Mouse (Mus musculus) WW6 (cell line): ENCODE measurements at regions not wholly inside any gene's neighbourhood (a gene's known extent, or its start where the extent isn't known, plus 50 kb on each side); places are given as distances from the start of the nearest gene placed in this dataset.

Experiments used
- DNase-seq: peaks from one replicate; pipeline ENCODE4 v3.0.0-alpha.2; 2013; ENCODE audit warnings: low read depth, low spot score

DNA sequence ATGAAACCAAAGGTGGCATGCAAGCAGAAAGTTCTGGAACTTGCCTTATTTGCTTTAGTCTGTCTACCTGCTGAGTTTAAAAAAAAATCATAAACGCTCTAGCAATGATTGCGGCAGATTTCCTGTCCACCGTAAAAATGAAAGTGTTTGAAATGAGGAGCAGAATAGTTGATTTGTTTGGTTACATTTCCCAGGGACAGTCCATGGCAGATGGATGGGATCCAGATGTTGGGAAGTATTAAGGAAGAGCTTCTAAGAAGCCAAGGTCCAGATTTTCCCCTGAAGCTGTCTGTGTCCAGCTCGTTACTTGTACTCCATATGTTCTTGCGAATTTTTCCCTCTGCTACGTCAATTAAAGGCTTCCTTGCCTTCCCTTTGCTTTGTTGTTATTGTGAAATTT is 534.2 kb downstream of the Slc4a3 start:
- DNase-seq, result no peak

DNA sequence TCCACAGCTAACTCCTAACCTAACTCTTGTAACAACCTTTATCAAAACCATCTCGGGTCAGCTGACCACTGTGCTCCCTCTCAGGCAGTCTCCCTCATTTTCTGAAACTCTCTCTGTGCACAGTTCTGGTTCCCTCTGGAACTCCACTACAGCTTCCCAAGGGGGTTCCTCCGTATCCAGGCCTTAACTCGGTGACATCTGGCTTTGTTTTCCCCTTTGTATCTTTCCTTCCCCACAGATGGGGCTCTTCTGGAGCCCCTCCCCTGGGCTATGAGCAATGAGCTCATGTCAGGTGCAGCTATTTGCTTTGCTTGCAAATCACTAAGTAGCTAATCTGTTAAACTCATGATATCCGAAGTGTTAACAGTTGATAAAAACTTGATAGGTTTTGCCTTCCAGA is 535.6 kb downstream of the Slc4a3 start:
- DNase-seq, result no peak

DNA sequence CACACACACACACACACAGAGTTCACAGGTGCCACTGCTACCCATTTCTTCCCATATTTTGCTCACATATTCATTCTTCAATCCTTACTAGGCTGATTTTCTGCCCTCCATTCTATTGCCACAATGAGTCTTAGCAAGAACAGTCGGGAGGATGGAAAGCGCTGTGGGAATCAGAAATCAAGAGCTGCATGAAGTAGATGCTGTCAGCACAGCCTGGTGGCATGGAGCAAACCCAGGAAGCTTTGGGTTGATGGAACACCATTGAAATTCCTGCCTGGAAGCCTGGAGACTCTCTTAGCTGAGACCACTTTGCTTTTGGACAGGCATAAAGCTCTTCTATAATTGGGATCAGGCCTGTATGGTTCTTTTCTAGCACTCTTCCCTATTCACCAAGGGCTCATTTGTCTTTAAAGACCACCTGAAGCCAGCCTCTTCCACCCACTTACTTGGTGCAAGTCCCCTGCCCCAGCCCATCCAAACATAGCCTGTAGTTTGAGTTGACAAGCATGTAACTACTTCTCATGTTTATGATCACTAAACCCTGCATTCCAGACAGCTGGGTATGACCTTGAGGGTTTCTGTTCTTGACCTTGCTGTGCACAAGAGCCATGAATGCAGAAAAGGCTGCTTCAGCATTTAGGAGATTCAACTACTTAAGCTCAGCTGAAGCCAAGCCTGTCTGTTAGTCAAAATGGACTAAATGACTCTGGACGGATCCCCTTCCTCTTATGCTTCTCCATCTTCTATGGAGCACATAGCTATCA is 537.4 kb downstream of the Slc4a3 start:
- no peak for DNase-seq

DNA sequence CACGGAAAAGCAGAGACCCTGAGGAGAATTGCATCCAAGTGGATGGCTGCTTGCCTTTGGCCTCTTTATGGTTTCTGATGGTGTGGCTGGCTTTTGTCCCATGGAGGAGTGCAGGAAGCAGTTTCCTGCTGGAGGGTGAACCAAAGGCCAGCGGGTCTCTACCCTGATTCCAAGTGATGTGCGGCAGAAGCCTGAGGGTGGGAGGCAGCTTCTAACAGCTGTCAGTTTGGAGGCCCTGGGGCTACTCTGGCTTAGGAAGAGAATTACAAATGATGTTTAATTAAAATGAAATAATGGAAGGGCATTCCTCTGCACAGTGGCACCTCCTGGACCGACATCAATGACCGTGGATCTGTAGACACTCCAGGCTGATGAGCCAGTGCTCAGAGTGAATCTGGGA is 545.0 kb downstream of the Slc4a3 start:
- no peak for DNase-seq

DNA sequence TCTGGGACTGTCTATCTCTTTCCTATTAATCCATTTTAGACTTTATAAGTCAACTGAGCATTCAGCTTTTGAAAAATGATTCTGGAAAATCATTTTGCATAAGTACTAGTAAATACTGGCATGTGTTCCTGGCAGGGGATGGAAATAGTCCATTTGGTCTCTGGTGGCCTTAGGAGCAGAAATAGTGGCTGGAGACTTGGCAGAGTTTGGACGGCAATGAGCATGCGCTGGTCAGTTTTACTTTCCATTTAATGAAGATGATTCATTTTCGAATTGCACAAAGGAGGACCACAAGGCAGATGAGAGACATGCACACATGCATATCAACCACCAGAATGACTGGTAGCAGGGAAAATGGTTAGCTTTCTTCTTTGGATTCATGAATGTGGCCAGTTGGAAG is 567.2 kb downstream of the Slc4a3 start:
- DNase-seq, result no peak

DNA sequence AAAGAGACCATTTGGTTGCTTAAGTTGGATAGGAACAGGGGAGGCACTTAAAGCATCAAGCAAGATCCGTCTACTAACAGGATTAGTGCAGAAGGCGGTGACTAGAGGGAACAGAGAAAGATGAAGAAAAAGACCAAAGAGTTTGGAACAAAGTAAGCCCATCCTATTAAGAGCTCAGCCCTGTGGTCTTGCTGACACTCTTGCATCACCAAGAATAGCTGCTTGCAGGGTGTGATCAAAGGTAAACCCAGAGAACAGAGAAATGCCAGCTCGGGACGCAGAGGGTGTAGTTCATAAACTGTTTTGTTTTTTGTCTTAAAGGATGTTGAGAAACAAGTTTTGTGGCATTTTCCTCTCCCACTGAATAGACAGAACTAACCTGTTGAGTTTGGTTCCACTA is 574.8 kb downstream of the Slc4a3 start:
- DNase-seq, result no peak

DNA sequence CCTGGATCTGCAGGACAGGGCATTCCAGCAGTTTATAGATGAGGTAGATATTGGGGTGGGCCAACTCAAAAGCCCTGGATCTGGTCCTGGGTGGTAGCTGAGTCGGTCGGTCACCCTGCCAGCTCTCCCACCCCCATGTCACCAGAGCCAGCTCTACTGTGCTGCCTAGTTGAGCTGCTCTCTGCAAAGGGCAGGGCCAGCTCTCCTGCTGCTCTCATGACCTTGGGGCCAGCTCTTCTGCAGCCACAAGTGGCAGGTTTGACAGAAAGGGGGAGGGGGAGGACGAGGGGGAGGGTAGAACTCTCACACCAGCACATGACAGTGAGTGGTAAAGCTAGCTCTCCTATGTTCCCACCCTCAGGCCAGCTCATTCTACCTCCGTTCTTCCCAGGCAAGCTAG is 584.3 kb downstream of the Slc4a3 start:
- no peak for DNase-seq

DNA sequence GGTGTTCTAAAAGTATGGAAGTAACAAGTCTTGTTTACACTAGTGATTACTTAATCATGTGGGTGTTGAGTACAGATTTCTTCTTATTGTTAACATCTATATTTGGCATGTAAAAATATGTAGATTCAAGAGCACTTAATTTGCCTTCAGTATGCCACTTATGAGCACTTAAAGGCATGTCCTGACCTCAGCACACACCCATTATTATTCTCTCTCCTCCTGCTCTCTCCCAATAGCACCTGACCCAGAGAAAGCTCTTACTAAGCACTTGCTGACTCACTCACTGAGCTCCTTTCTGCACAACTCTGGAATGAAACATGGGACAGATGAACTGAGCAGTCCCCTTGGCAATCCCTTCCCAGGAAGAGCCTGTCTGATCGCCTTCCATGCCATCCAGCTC is 590.7 kb downstream of the Slc4a3 start:
- no peak for DNase-seq

DNA sequence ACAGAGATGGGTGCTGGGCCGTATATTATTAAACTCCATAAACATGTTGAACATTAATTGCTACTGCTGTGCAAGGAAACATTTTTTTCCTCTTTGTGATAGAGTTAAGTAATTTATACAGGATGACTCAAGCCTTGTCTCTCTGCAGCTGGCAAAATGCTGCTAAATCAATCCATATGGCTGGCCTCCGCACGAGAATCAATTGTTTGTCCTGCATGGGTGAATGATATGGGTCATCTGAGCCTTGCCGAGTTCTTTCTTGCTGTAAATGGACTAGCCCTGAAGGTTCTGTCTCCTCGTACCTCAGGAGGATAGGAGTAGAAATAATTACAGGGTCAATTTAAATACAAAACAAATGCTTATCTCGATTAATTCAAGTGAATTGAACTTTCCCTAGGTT is 591.6 kb downstream of the Slc4a3 start:
- no peak for DNase-seq

DNA sequence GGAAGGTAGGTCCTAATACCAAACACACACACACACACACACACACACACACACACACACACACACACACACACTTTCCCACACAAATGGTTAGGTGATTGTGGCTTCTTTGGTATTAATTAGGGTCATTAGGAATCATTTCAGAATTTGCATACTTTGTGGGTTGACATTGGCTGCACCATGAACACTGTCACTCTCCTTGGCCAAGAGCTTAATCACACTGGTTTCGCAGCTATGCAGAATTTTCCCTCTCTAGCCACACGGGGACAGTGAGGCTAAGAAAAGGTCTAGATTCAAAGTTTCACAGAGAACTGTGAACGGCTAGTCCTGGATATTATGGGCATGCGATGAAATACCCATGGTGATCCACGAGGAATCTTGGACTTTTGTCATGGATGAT is 597.5 kb downstream of the Slc4a3 start:
- no peak for DNase-seq

DNA sequence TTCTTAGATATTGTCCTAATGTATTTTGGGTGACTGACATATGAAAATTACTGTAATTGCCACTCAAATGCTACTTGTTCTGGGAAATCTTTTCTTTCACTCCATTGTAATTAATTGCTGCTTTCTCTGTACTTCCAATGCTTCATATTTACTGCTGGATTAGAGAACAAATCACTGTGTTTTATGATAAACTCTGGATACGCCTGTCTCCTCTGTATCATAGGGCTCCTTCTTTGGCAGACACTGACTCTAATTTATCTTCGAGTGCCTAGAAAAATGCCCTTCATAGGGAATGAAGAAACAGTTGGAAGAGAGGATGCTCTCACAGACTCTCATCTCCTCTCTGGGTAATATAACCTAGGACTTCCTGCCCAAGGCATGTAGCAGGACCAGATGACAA is 602.9 kb downstream of the Slc4a3 start:
- no peak for DNase-seq

DNA sequence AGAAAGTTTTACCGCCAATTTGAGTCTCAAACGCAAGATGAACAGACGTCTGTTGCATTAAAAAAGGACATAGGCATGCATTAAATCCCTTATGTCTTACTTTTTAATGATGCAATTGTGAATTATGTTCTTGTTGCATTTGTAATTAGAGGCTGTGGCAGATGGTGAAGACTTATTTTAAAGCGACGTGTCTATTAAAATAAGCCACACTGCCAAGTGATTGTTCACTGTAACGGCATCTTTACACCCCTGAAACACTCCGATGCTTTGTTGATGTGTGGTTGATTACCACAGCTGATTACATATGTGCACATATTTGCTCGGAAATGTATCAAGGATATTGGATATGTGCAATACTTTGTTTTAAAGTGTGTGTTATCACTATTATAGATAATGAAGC is 610.2 kb downstream of the Slc4a3 start:
- no peak for DNase-seq

DNA sequence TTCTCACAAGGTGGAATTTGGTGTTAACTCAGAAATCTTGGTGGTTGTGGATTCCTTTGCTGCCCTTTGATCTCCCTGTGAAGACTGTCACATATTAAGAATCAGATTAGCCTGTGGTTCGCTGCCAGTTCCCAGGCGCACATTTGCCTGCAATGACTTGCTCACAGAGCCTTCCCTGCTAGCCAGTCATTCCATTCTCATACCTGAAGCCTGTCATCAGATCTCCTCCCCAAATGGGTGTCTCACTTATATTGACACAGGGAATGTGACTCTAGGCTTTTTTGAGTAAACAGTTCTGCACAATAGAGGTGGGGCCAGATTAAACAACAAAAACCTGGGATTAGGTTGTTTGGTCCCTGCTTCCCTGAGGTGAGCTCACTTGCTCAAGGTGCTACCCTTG is 621.4 kb downstream of the Slc4a3 start:
- DNase-seq, result no peak

DNA sequence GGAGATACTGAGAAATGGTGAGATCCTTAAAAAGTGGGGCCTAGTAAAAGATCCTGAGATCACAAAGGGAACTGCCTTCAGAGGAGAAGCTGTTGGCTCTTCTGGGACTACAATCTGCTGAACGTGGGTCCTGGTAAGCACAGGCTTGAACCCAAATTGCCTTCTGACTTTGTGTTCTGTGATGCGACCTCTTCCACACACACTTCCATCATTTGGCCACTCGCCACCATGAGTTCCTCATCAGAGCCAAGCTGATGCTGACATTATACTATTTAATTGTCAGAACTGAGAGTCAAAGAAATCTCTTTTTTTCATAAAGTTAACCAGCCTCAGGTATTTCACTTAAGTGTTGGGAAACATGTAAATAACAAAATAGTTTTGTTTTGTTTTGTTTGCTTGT is 635.1 kb downstream of the Slc4a3 start:
- no peak for DNase-seq

DNA sequence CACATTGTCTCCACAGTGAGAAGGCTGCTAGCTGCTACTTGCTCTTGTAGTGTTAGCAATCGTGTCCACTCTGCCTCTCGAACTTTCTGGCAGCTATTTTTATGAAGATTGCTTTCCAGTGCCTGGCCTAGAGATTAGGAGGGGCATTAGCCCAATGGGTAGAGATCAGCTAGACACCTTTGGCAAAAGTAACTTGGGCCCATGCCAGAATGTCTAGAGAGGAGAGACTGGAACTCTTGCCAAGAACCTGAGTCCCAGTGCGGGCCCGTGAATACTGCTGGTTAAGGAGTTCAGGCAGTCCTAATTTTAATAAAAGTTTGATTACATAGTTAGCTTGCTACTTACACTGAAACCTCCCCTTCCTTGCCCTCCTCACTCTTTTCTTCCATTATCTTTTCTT is 648.8 kb downstream of the Slc4a3 start:
- no peak for DNase-seq

DNA sequence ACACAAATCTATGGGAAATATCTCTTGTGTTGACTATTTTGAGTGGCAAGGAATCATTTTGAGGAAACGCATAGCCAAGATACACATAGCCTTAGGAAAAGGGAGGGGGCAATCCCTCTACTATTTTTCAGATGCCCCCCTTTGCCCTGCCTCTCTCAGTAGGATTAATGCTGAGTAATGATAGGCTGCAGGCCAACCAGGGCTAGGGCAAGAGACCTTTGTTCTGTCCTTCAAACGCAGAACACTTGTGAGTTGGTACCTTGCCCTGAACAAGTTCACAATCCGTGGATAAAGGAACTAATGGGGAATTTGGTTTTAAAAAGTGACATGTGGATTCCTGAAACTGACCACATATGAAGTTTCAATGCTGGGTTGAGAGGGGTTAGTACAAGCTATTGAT is 651.6 kb downstream of the Slc4a3 start:
- no peak for DNase-seq

DNA sequence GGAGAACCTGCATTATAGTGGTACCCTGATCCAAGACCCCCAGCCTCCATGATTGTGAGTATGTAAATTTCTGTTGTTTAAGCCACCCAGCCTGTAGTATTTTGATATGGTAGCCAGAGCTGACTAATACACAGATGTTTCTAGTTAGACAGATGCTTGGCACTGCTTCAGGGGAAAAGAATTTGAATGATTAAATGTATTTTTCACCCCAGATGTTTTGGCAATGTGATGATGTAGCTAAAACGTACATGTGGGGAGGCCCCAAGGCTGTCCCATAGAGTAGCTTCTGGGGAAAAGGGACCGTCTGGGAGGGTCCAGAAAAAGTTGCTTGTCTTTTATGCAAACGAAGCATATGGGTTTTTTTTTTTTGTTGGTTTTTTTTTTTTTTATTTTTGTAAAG is 654.8 kb downstream of the Slc4a3 start:
- DNase-seq, result no peak

DNA sequence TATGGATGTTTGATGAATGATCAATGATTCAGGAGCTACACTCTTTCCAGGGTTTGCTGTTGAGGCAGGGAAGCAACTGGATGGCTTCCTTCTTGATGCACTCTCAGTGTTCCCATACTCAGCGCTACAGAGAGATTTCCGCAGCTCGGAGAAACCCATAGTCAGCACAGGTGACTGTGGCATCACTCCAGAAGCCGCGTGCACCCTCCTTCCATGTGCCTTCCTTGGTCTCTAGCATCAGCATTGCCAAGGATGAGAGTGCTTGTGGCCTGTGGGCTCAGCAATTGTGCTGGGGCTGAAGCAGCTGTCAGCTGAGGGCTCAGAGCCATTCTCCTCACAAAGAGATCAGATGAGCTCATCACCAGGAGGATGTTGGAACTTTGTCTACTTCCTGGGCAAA is 666.4 kb downstream of the Slc4a3 start:
- DNase-seq, result no peak

DNA sequence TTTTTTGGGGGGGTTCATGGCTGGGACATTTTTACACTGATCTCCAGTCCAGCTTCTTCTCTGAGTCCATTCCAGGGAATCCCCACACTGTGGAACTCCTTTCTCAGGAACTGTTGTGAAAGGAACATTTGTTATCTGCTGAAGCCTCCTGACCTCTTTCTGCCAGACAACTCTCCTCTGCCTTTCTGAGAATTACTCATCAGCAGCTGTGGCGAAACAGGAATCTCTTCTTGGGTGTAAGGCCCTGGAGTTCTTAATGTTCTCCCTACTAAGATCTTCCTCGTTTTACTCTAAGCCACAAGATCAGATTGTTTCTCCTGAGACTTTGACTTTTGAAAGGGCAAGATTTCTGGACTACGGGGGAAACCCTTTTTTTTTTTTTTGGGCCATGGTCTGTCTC is 698.7 kb downstream of the Slc4a3 start:
- no peak for DNase-seq

DNA sequence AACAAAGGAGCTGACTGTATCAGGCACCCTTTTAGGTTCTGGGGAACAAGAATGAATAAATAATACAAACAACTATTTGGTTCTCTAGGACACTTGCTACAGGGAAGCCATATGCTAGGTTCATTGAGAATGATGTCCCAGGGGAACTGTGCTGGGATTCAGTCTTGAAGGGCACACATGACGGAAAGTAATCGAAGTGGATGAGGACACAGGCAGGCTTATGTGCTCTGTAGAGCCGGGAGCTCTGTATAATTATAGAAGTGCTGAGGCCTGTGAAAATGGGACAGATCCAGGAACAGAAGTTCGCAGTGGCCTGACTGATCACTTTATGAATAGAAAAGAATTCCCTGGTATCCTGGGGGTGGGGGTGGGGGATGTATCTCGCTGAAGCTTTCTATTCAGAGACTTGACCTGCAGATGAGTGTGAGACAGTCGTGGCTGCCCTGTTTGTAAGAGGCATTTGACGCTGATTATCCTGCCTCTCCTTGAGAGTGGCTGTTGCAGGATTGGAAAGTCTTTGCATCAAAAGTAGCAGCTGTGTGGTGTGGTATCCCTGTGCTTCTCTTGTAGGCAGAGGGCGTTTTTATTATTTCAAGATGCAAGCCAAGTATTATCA is 700.2 kb downstream of the Slc4a3 start:
- DNase-seq, result no peak

DNA sequence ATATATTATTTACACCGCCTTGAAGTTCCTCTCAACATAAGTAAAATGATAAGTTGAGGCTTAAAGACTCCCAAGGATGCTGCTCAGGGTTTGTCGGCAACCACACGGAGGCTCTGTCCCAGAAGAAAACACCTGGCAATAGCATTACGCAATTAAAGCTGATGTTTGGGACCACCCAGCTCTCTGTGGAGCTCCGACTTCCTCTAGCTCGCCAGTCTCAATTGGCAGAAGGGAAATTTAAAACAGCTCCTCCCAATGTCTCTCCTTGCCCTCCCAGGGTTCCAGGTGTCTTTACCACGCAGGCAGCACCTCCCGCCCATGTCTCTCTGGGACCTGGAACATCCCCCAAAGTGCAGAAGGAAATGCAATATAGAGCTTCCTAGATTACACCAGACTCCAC is 701.1 kb downstream of the Slc4a3 start:
- no peak for DNase-seq

DNA sequence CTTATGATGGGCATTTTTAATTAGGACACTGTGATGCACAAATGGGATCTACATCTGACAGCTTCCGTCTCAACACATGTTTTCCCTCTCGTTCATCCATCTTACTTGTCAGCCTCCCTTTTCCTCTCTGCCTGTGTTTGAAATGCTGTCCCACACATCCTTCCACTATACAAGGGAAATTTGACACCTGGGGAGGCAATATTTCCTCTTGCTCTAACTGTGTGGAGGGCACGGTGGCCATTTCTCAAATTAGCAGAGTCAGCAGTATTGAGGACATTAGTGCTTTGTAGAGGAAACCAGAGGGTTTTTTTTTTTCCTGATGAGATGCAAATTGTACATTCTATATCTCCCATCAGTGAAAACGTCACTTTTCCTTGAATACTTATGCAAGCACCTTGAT is 712.2 kb downstream of the Slc4a3 start:
- DNase-seq, result no peak

DNA sequence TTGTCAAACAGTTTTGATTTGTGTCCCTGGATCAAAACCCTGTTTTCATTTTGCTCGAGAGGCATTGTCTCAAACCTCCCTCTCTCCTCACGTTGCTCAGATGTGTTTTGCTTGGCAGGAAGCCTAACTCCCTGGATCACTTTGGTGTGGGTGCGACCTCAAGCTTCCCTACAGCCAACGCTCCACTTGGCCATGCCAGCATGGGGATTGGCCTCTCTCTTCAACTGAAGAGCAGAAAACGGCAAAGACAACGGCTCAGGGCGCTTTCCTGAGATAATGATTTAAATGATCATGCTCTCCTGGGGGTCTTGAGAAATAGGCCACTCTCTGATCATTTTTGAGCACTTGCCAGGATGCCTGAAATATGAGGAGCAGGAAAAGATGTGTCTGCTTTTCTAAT is 730.1 kb downstream of the Slc4a3 start:
- no peak for DNase-seq

DNA sequence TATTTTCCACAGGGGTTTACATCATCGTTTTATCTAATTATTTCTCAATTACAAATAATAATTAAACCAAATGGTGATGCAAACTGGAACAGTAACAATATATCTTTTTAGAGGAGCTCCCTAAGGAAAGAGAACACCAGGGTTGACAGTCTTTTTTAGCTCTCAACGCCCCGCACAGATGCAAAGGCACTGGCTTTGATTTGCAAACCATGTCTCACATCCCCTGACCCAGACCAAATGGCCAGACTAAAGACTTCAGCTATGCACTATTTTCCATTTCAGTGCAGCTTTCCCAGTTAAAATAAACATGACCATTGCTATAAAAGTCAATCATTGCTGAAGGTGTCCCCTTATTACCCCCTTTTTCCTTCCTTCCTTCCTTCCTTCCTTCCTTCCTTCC is 730.6 kb downstream of the Slc4a3 start:
- no peak for DNase-seq
